Mouse (Mus musculus): ENCODE results near the gene Tomm70a.
"Not testable (repeated sequence)": the region's sequence is repeated elsewhere in the genome, so short reads cannot be mapped to it uniquely, and the experiment has no call there.

Gene Tomm70a

DNA sequence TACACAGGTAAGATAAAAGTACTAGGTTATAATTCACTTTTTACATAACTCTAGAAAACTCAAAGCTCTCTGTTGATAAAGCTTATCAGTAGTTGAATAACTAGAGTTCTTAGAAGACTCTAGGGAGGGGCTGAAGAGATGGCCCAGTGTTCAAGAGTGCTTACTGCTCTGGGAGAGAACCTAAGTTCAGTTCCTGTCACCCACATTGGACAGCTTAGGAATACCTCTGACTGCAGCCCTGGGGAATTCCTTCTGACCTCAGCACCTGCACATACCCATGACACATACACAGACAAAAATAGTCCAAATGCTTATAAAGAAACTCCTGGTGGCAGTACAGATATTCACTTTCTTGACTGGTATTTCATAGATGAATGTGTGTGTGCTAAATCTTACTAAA lies 34.4 kb downstream of the Tomm70a start:
- DNase-seq = no peak

- no peak for DNase-seq
These were observed 35.6 kb downstream of the Tomm70a start for GRCm38 (mm10) chr16:57157076-57157475.

GRCm38 (mm10) chr16:57157728-57158127 lies 36.2 kb downstream of the Tomm70a start:
- no peak for DNase-seq

- DNase-seq = no peak
These were observed 38.3 kb downstream of the Tomm70a start for GRCm38 (mm10) chr16:57159835-57160234.

DNA sequence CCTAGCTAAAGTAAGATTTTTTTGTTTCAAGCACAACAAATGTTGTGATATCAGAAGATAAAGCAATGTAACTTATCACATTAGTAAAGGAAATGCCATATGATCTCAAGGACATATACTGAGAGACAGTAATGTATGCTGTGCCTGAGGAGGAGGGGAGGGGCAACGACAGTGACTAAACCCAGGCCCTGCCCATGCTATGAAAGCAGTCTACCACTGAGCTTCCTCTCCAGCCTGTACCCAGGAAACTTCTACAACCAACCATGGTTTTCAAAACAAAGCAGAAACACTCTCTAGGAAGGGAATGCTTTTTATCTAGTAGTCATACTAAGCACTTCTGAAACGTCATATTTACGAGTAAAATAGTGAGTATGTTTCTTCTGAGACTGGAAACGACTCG lies 41.3 kb downstream of the Tomm70a start:
- DNase-seq = no peak

GRCm38 (mm10) chr16:57163694-57164093 lies 42.2 kb downstream of the Tomm70a start:
- DNase-seq = no peak

GRCm38 (mm10) chr16:57165157-57165556 lies 43.7 kb downstream of the Tomm70a start:
- DNase-seq = no peak

GRCm38 (mm10) chr16:57166086-57166485 lies 44.6 kb downstream of the Tomm70a start:
- DNase-seq = no peak

DNA sequence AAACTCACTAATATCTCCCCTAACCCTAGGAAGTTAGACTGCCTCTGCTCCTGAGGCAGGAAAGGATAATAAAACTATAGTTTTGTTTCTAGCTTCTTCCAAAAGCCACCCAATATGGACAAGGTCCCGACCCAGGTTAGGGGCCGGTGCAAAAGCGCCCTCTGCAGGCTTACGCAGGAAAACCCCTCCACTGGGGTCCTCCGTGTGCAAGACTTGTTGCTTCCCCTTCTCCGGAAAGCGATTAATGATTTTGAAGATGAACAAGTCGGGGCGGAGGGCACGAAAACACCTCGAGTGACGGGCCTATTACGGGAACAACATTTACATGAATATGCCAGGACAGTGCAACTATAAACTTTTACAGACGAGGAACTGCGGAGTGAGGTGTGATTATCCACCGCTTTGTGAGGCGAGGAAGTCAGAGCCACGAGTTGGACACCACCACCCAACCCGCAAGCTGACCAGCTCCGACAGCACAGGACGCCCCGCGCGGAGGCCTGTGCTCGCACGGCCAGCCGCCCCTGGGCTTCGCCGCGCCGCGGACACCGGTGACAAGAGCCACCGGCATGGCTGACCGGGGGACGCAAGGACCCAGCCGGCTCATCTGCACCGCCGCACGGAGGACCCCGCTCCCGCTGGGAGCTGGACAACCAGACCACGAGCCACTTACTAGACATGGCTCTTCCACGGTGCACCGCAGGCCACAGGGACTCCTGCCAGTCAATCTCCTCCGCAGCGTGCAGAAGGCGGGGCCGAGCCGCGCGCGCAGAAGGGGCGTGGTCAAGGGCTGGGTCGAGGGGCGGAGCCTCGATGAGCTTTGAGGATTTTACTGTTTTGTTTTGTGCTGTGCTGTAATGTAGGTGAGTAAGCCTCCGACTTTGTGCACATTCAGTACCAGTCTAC lies 45.4 kb downstream of the Tomm70a start, which contains the start of gene Nit2:
TSS of gene Nit2 (minus strand) at position 731 of the 903 bp plus-strand sequence.
- peak; percentile 98 for DNase-seq

GRCm38 (mm10) chr16:57167514-57167912 lies 46.0 kb downstream of the Tomm70a start:
- no peak for DNase-seq

- DNase-seq = no peak
These were observed 46.7 kb downstream of the Tomm70a start for GRCm38 (mm10) chr16:57168236-57168635.

DNA sequence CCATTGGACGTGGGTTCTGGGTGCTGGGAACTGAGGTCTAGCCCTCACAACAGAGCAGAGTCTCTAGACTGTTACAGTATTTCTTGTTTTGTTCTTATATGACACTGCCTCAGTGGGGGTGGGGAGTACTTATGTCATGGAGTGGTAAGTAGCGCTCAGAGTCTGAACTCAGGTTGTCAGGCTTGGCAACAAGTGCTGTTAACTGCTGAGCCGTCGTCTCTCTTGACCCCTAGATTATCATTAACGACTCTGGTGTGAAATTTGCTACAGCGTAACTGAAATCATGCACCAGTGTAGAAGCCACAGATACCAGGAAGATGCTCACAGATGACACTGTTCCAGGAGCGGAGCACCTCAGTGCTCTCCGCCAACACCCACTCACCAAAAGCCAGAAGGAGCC lies 49.7 kb downstream of the Tomm70a start:
- DNase-seq = no peak

GRCm38 (mm10) chr16:57171570-57171969 lies 50.1 kb downstream of the Tomm70a start:
- no peak for DNase-seq

DNA sequence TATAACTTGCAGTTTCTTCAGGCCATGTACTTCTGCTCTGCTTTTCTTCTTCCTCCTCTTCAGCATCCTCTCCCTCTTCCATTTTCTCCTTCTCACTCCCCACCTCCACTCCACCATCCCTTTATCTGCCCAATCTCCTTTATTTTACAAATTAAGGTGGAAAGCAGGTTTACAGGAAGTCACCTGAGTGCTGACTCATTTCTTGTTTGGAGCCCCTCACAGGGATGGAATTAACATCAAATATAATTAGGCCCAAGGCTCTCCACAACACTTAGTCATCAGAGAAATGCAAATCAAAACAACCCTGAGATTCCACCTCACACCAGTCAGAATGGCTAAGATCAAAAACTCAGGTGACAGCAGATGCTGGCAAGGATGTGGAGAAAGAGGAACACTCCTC lies 53.0 kb downstream of the Tomm70a start:
- DNase-seq = not testable (repeated sequence)

- DNase-seq = no peak
These were observed 54.2 kb downstream of the Tomm70a start for GRCm38 (mm10) chr16:57175751-57176150.

DNA sequence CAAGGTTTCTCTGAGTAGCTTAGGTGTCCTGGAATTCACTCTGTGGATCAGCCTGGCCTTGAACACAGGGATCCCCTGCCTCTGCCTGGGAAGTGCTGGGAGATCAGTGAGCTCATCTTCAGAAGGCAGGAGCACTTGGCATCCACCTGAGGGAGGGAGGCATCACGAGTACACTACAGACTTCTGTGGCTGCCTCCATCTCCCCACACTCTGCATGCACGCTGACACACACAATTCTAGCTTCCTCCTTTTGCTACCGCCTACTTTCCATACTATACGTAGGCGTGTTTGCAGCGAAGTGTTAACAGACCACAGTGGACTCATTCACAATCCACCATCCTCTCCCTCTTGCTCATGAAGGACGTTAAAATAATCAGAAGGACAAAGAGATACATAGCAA lies 54.8 kb downstream of the Tomm70a start:
- no peak for DNase-seq

DNA sequence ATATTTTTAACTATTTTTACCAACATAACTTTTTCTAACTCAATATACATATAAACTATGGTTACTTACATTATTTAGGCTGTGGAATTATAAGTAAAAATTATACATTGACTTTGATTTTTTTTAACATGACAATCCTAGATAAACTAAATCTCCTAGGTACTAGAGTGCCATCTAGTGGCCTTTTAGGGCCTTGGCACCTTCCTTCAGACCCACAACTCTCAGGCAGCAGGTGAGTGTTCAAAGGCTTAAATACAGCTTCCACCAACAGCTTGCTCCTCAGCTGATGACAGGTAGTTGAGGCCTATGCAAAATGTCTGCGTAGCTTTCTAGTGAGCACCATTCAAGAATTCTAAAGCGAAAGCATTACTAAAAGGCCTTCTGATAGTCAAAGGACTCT lies 55.8 kb downstream of the Tomm70a start:
- DNase-seq = peak; percentile 32 to 43

GRCm38 (mm10) chr16:57177664-57178063 lies 56.2 kb downstream of the Tomm70a start:
- DNase-seq = no peak

GRCm38 (mm10) chr16:57181180-57181579 lies 59.7 kb downstream of the Tomm70a start:
- peak in 1 of 2 experiments; percentile 26 for DNase-seq

GRCm38 (mm10) chr16:57182037-57182436 lies 60.5 kb downstream of the Tomm70a start:
- no peak for DNase-seq

- no peak for DNase-seq
These were observed 65.1 kb downstream of the Tomm70a start for GRCm38 (mm10) chr16:57186618-57187017.

- no peak for DNase-seq
These were observed 68.0 kb downstream of the Tomm70a start for GRCm38 (mm10) chr16:57189493-57189892.

GRCm38 (mm10) chr16:57190390-57190789 lies 68.9 kb downstream of the Tomm70a start:
- DNase-seq = no peak

- no peak for DNase-seq
These were observed 69.7 kb downstream of the Tomm70a start for GRCm38 (mm10) chr16:57191214-57191613.

GRCm38 (mm10) chr16:57196590-57196989 lies 75.1 kb downstream of the Tomm70a start:
- no peak for DNase-seq

All from kidney, postnatal 4 days (tissue).